8 mouse cellular contexts compared by ENCODE assay signal in genomic region chr9:122247430-122248027, GRCm38 (mm10). TPM values are rescaled to one million over a fixed set of nuclear protein-coding genes. Genes with fewer than 3 reads are reported as not detected.
A peak's percentile ranks its signal among the peaks of the same experiment; 100 is the strongest.
DNase-seq lines count a peak whose midpoint lies in the region; ATAC-seq and TF ChIP-seq lines count a peak whose summit lies in the region.

No protein-coding gene starts in this region.

- H3K9ac ChIP-seq in heart, embryonic 15.5 days = no peak overlapping the region
- no peak overlapping the region for H3K9ac ChIP-seq in liver, embryonic 14.5 days (replicated peaks)
- no peak overlapping the region for H3K9ac ChIP-seq in neural tube, embryonic 14.5 days (replicated peaks; ENCODE audit: low read depth, low read length)

- 0 out of 2 replicates have a peak, but pooled peaks have one; percentile 6 for ATAC-seq in heart, embryonic 15.5 days (replicated peaks; ENCODE audit: insufficient number of reproducible peaks, insufficient read depth, low FRiP score, low read depth)
- ATAC-seq in liver, embryonic 14.5 days (ENCODE audit: insufficient read depth) = no peak; the same call in 1 of the 2 replicates
- peak; percentile 35; the same call in 1 of the 2 replicates for ATAC-seq in neural tube, embryonic 14.5 days (ENCODE audit: low read depth)

- peaks cover 9% of the 10 kb centered on the region for H3K4me1 ChIP-seq in heart, embryonic 15.5 days (replicated peaks)
- H3K4me1 ChIP-seq in liver, embryonic 14.5 days (replicated peaks; ENCODE audit: control insufficient read depth in 2 of 2, insufficient read depth in 2 of 2, low read length in 1 of 2) = 0 out of 4 replicates have a peak, but pooled peaks cover 0 to 2% of the 10 kb centered on the region in 2 experiments
- H3K4me1 ChIP-seq in neural tube, embryonic 14.5 days (ENCODE audit: control insufficient read depth, insufficient read depth, low read length) = no peaks in the 10 kb centered on the region

- no peak overlapping the region for H3K4me3 ChIP-seq in heart, embryonic 15.5 days
- H3K4me3 ChIP-seq in liver, embryonic 14.5 days (ENCODE audit: insufficient read depth in 1 of 2, low read depth in 2 of 2, low read length in 2 of 2) = no peak overlapping the region
- no peak overlapping the region for H3K4me3 ChIP-seq in neural tube, embryonic 14.5 days (ENCODE audit: low read depth, low read length)

- peak; percentile 77 for TF ChIP-seq CTCF in liver, embryonic 14.5 days (IDR thresholded peaks at IDR 0.05; ENCODE audit: low read depth)

- H3K9me3 ChIP-seq in heart, embryonic 15.5 days (replicated peaks) = no peaks in the 10 kb centered on the region
- no peaks in the 10 kb centered on the region for H3K9me3 ChIP-seq in liver, embryonic 14.5 days (ENCODE audit: control insufficient read depth, low read length)
- H3K9me3 ChIP-seq in neural tube, embryonic 14.5 days (ENCODE audit: control insufficient read depth, low read length) = no peaks in the 10 kb centered on the region

- TF ChIP-seq EP300 in liver, embryonic 14.5 days (IDR thresholded peaks at IDR 0.05; ENCODE audit: low read depth) = no peak

- H3K27ac ChIP-seq in heart, embryonic 15.5 days = no peak overlapping the region
- no peak overlapping the region for H3K27ac ChIP-seq in liver, embryonic 14.5 days
- H3K27ac ChIP-seq in neural tube, embryonic 14.5 days (ENCODE audit: low read depth, low read length) = no peak overlapping the region

- H3K4me2 ChIP-seq in heart, embryonic 15.5 days = no peak overlapping the region
- no peak overlapping the region for H3K4me2 ChIP-seq in liver, embryonic 14.5 days (ENCODE audit: low read depth)
- no peak overlapping the region for H3K4me2 ChIP-seq in neural tube, embryonic 14.5 days (ENCODE audit: low read depth, low read length)

- H3K27me3 ChIP-seq in heart, embryonic 15.5 days = no peaks in the 10 kb centered on the region
- no peaks in the 10 kb centered on the region for H3K27me3 ChIP-seq in liver, embryonic 14.5 days (ENCODE audit: control insufficient read depth, insufficient read depth, low read length)
- no peaks in the 10 kb centered on the region for H3K27me3 ChIP-seq in neural tube, embryonic 14.5 days (ENCODE audit: control insufficient read depth, insufficient read depth, low read length)

- WGBS in heart, embryonic 15.5 days = 39% methylated on average over 13 of the region's 13 CpGs
- 31% methylated on average over 13 of the region's 13 CpGs for WGBS in liver, embryonic 14.5 days (ENCODE audit: insufficient replicate concordance)
- 48% methylated on average over 13 of the region's 13 CpGs for WGBS in neural tube, embryonic 14.5 days

- DNase-seq in CD4-positive helper T cell, adult 2 months (ENCODE audit: low read depth, low spot score) = peak; percentile 73
- peak; percentile 81 for DNase-seq in adipocyte (ENCODE audit: low spot score)
- peak; percentile 88 for DNase-seq in embryo, embryonic 10.5 days (ENCODE audit: low spot score)
- DNase-seq in kidney, postnatal 25 days = peak; percentile 68 to 96
- DNase-seq in liver, embryonic 14.5 days (ENCODE audit: low read depth in 3 of 3, low spot score in 3 of 3) = peak; percentile 37 to 43 (median 42)
- DNase-seq in thymus, postnatal 0 days (ENCODE audit: low spot score) = peak; percentile 77

- H3K36me3 ChIP-seq in heart, embryonic 15.5 days = peaks cover 14% of the 10 kb centered on the region
- no peaks in the 10 kb centered on the region for H3K36me3 ChIP-seq in liver, embryonic 14.5 days (replicated peaks; ENCODE audit: control insufficient read depth, insufficient read depth, low read depth)
- H3K36me3 ChIP-seq in neural tube, embryonic 14.5 days (ENCODE audit: control insufficient read depth, insufficient read depth, low read length) = peaks cover 9% of the 10 kb centered on the region; the same call in 1 of the 2 replicates

RNA-seq across cellular contexts. Expression of gene Ano10, which starts 46.7 kb away (rescaled TPM):
- polyA plus RNA-seq in heart, embryonic 15.5 days (2015; fragmentation: Nextera tagmentation; extraction: Ambion mirVana) = 23.5 and 34.7 TPM in 2 replicates
- polyA plus RNA-seq in liver, embryonic 14.5 days (2012; rRNA removed) = 6.4 and 6.9 TPM in 2 replicates
- 11.2 and 11.4 TPM in 2 replicates for polyA plus RNA-seq in liver, embryonic 14.5 days (2014; fragmentation: Nextera tagmentation; extraction: Ambion mirVana)
- polyA plus RNA-seq in neural tube, embryonic 14.5 days (2014; fragmentation: Nextera tagmentation; extraction: Ambion mirVana) = 48.1 and 53.1 TPM in 2 replicates
- 16.9 and 18.5 TPM in 2 replicates for polyA plus RNA-seq in thymus, postnatal 0 days (2015; fragmentation: Nextera tagmentation; extraction: Ambion mirVana)
